Mouse (Mus musculus): ENCODE results near the gene A730049H05Rik. TPM values are rescaled to one million over a fixed set of nuclear protein-coding genes. Genes with fewer than 3 reads are reported as not detected.

A730049H05Rik gene
- polyA plus RNA-seq, 1 experiment = 0.08 TPM

DNA sequence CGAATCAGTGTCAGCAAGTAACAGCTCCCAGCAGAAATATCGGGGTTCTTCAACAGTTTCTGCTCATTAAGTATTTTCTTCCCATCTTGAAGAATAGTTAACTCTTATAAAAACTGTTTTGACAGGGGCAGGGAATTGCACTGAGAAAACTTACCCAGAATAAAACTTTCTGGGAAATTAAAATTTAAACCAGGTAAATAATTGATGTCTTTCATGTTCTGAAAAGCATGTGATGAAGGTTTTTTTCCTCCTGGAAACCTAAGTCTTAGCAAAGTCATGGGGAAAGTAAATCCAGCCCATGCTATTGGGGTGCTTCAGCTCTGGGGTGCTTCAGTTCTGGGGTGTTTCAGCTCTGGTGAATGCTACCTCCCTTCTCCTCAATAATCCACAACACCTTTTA lies 5.7 kb upstream of the A730049H05Rik start:
- TF ChIP-seq CTCF (IDR thresholded peaks at IDR 0.05; ENCODE audit: extremely low read depth, insufficient read depth, insufficient read length, insufficient replicate concordance) = no peak
- no peak for TF ChIP-seq POLR2A (IDR thresholded peaks at IDR 0.05; ENCODE audit: low read depth, low read length)
- H3K27ac ChIP-seq (ENCODE audit: insufficient read depth, low read length) = no peak overlapping the region
- no peak for DNase-seq (ENCODE audit: low read depth in 1 of 2, low spot score in 2 of 2)
- WGBS = 87% methylated on average over 2 of the region's 2 CpGs
- H3K27me3 ChIP-seq (ENCODE audit: control insufficient read depth, insufficient read depth, low read length) = no peaks in the 10 kb centered on the region
- no peak overlapping the region for H3K4me3 ChIP-seq (ENCODE audit: extremely low read depth, insufficient read depth, insufficient read length)
- H3K36me3 ChIP-seq (ENCODE audit: control insufficient read depth, insufficient read depth, low read length) = no peaks in the 10 kb centered on the region
- H3K4me1 ChIP-seq (ENCODE audit: control insufficient read depth, insufficient read depth, insufficient read length) = no peaks in the 10 kb centered on the region

DNA sequence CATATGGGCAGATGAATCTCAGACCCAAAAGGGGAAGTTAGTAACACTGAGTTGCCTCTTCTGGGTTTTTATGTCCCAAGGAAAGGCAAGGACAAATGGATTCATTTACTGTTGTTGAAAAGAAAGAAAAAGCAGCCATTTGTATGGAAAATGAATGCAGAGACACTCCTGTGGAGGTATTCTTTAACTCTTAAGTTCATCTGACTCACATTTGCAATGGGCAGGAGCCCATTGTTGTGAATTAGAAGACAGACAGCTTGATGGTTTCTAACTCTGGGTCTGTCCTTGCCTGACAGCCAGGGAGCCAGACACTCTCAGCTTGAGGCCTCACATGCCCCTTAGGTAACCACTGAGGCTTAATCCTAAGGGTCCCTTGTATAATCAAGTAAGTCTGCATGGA lies 4.7 kb upstream of the A730049H05Rik start:
- Histone ChIP-seq H3K27ac (ENCODE audit: insufficient read depth, low read length) (no peak overlapping the region), H3K36me3 (ENCODE audit: control insufficient read depth, insufficient read depth, low read length) (no peaks in the 10 kb centered on the region), H3K4me1 (ENCODE audit: control insufficient read depth, insufficient read depth, insufficient read length) (no peaks in the 10 kb centered on the region), H3K27me3 (ENCODE audit: control insufficient read depth, insufficient read depth, low read length) (no peaks in the 10 kb centered on the region), H3K4me3 (ENCODE audit: extremely low read depth, insufficient read depth, insufficient read length) (no peak overlapping the region)
- TF ChIP-seq CTCF (IDR thresholded peaks at IDR 0.05; ENCODE audit: extremely low read depth, insufficient read depth, insufficient read length, insufficient replicate concordance) = no peak
- no peak for DNase-seq (ENCODE audit: low read depth in 1 of 2, low spot score in 2 of 2)

DNA sequence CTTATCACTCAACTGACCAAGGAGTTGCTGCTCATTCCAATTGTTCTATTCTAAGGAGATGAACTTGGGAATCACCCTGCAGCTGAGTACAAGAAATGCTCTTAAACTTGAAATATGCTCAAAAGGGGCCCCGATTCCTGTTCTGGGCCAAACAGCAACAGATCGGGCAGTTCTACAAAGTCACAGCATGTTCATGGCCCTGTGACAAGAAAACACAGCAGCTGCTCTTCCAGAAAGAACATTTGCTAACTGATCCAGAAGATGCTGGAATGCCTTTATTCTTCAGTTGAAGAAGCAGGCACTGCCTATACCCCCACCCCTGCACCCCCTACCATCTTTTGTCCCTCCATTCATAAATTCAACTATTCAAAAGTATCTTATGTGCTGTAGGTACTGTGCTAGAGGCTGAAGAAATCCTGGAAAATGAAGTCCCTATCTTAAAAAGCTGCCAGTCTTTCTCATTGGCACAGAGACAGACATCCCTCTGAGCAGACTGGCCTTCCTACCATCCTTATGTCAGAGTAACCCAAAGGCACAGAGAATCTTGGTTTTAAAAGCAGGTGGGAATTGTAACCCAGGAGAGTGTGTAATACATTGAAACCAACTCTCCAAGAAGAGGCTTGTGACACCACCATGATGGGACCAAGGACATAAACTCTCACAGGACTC lies 3.4 kb upstream of the A730049H05Rik start:
- TF ChIP-seq POLR2A (IDR thresholded peaks at IDR 0.05; ENCODE audit: low read depth, low read length) = no peak
- no peak for TF ChIP-seq CTCF (IDR thresholded peaks at IDR 0.05; ENCODE audit: extremely low read depth, insufficient read depth, insufficient read length, insufficient replicate concordance)
- DNase-seq (ENCODE audit: low read depth in 1 of 2, low spot score in 2 of 2) = no peak
- no peaks in the 10 kb centered on the region for H3K4me1 ChIP-seq (ENCODE audit: control insufficient read depth, insufficient read depth, insufficient read length)
- no peak overlapping the region for H3K27ac ChIP-seq (ENCODE audit: insufficient read depth, low read length)
- no peaks in the 10 kb centered on the region for H3K27me3 ChIP-seq (ENCODE audit: control insufficient read depth, insufficient read depth, low read length)
- H3K4me3 ChIP-seq (ENCODE audit: extremely low read depth, insufficient read depth, insufficient read length) = no peak overlapping the region
- no peaks in the 10 kb centered on the region for H3K36me3 ChIP-seq (ENCODE audit: control insufficient read depth, insufficient read depth, low read length)
- 82% methylated on average over 2 of the region's 2 CpGs for WGBS

DNA sequence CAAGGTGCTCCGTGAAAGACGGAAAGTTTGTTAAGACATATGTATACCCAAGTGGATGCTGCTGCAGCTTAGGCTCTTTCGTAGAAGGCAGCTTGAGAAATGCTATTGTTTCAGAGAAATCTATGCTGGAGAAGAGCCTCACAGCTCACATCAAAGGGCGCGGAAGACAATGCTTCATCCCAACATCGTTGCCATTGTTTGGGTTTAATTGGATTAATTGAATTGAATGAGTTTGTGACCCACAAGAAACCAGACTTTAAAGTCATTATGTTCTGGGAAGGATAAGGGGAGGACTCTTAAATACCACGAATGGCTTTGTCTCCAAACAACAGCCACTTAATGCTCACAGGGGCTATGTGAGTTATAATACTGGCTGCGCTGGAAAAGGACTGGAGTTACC lies 1.4 kb downstream of the A730049H05Rik start:
- no peaks in the 10 kb centered on the region for H3K36me3 ChIP-seq (ENCODE audit: control insufficient read depth, insufficient read depth, low read length)
- DNase-seq (ENCODE audit: low read depth in 1 of 2, low spot score in 2 of 2) = no peak
- 79% methylated on average over 8 of the region's 8 CpGs for WGBS
- H3K4me1 ChIP-seq (ENCODE audit: control insufficient read depth, insufficient read depth, insufficient read length) = no peaks in the 10 kb centered on the region
- no peak for TF ChIP-seq CTCF (IDR thresholded peaks at IDR 0.05; ENCODE audit: extremely low read depth, insufficient read depth, insufficient read length, insufficient replicate concordance)
- TF ChIP-seq POLR2A (IDR thresholded peaks at IDR 0.05; ENCODE audit: low read depth, low read length) = no peak
- H3K27me3 ChIP-seq (ENCODE audit: control insufficient read depth, insufficient read depth, low read length) = no peaks in the 10 kb centered on the region
- H3K27ac ChIP-seq (ENCODE audit: insufficient read depth, low read length) = no peak overlapping the region
- H3K4me3 ChIP-seq (ENCODE audit: extremely low read depth, insufficient read depth, insufficient read length) = no peak overlapping the region

DNA sequence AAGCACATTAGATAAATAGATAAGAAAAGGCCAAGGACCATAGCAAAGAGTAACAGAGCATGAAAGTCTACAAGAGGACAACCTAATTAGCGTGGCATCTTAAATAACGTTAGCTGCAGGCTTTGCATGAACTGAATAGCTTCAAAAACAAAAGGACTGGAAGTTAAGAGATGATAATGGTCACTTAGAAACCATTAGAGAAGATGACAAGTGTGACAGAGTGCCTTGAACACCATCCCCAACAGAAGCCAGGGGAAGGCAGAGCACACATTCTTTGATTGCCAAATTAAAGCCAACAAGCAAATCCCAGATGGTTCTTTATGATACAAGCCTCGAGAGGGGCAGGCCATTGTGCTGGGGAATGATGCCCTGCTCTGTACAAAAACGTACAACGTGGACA lies 5.3 kb downstream of the A730049H05Rik start:
- TF ChIP-seq POLR2A (IDR thresholded peaks at IDR 0.05; ENCODE audit: low read depth, low read length) (no peak), CTCF (IDR thresholded peaks at IDR 0.05; ENCODE audit: extremely low read depth, insufficient read depth, insufficient read length, insufficient replicate concordance) (no peak)
- 76% methylated on average over 5 of the region's 5 CpGs for WGBS
- Histone ChIP-seq H3K4me3 (ENCODE audit: extremely low read depth, insufficient read depth, insufficient read length) (no peak overlapping the region), H3K4me1 (ENCODE audit: control insufficient read depth, insufficient read depth, insufficient read length) (no peaks in the 10 kb centered on the region), H3K27ac (ENCODE audit: insufficient read depth, low read length) (no peak overlapping the region), H3K36me3 (ENCODE audit: control insufficient read depth, insufficient read depth, low read length) (no peaks in the 10 kb centered on the region), H3K27me3 (ENCODE audit: control insufficient read depth, insufficient read depth, low read length) (no peaks in the 10 kb centered on the region)
- no peak for DNase-seq (ENCODE audit: low read depth in 1 of 2, low spot score in 2 of 2)

DNA sequence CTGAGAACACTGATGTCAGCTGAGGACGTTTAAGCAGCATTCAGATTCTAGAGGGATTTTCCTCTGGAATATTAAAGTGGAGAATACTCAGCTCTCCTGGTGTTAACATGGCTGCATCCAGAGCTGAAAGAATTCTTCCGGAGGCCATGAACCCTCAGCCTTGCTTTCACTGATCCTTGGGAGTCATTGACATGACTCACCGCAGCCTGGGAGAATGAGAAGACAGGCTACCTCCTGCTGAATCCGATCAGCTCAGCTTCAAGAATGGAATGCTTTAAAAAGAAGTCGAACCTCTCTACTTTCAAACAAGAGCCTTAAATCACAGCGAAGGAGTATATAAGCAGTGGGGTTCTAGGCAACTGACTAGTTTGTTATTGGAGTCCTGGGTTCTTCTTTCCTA lies 5.7 kb downstream of the A730049H05Rik start:
- WGBS = 81% methylated on average over 6 of the region's 6 CpGs
- Histone ChIP-seq H3K27ac (ENCODE audit: insufficient read depth, low read length) (no peak overlapping the region), H3K36me3 (ENCODE audit: control insufficient read depth, insufficient read depth, low read length) (no peaks in the 10 kb centered on the region), H3K4me1 (ENCODE audit: control insufficient read depth, insufficient read depth, insufficient read length) (no peaks in the 10 kb centered on the region), H3K27me3 (ENCODE audit: control insufficient read depth, insufficient read depth, low read length) (no peaks in the 10 kb centered on the region), H3K4me3 (ENCODE audit: extremely low read depth, insufficient read depth, insufficient read length) (no peak overlapping the region)
- TF ChIP-seq POLR2A (IDR thresholded peaks at IDR 0.05; ENCODE audit: low read depth, low read length) (no peak), CTCF (IDR thresholded peaks at IDR 0.05; ENCODE audit: extremely low read depth, insufficient read depth, insufficient read length, insufficient replicate concordance) (no peak)
- DNase-seq (ENCODE audit: low read depth in 1 of 2, low spot score in 2 of 2) = no peak

DNA sequence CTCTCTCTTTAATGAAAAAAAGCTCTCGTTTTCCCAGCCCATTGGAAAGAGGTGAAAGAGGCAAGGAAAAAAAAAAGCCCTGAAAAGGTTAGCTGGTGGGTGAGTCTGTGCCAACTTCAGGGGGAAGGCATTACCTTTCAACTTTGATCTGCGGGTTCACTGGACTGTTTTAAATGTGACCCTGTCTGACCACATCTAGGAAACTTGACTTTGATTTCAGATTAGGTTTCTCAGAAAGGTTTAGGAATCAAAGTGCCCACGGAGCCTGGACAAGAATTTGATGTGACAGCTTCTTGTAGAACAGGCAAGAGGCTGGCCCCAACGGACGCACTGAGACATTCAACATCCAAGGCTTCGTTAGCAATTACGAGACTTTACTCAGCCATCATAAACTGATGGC lies 7.7 kb downstream of the A730049H05Rik start:
- WGBS = 84% methylated on average over 7 of the region's 7 CpGs
- Histone ChIP-seq H3K27ac (ENCODE audit: insufficient read depth, low read length) (no peak overlapping the region), H3K4me3 (ENCODE audit: extremely low read depth, insufficient read depth, insufficient read length) (no peak overlapping the region), H3K4me1 (ENCODE audit: control insufficient read depth, insufficient read depth, insufficient read length) (no peaks in the 10 kb centered on the region), H3K36me3 (ENCODE audit: control insufficient read depth, insufficient read depth, low read length) (no peaks in the 10 kb centered on the region), H3K27me3 (ENCODE audit: control insufficient read depth, insufficient read depth, low read length) (no peaks in the 10 kb centered on the region)
- DNase-seq (ENCODE audit: low read depth in 1 of 2, low spot score in 2 of 2) = no peak
- TF ChIP-seq CTCF (IDR thresholded peaks at IDR 0.05; ENCODE audit: extremely low read depth, insufficient read depth, insufficient read length, insufficient replicate concordance) (no peak), POLR2A (IDR thresholded peaks at IDR 0.05; ENCODE audit: low read depth, low read length) (no peak)
